Comparison of ENCODE assay signal across 9 mouse cellular contexts in genomic region chr6:91728939-91729619, GRCm38 (mm10). TPM values are rescaled to one million over a fixed set of nuclear protein-coding genes. Genes with fewer than 3 reads are reported as not detected.
DNase-seq lines count a peak whose midpoint lies in the region; ATAC-seq and TF ChIP-seq lines count a peak whose summit lies in the region.
"Had no signal": no experiment of that assay in that cellular context is flagged by ENCODE, and none has a peak within 500 bp of the region (broad histone marks: within the 10 kb centered on the region; RNA-seq: fewer than 3 reads in every experiment).

No protein-coding gene starts in this region.

- WGBS in lung, embryonic 15.5 days = 53% methylated on average over 6 of the region's 6 CpGs
- WGBS in forebrain, embryonic 16.5 days = 35% methylated on average over 6 of the region's 6 CpGs
- WGBS in limb, embryonic 11.5 days = 45% methylated on average over 6 of the region's 6 CpGs
- 56% methylated on average over 6 of the region's 6 CpGs for WGBS in small intestine, adult 2 months

- H3K4me2 ChIP-seq in lung, embryonic 15.5 days = no peak overlapping the region
- H3K4me2 ChIP-seq in forebrain, embryonic 16.5 days (ENCODE audit: low read length) = no peak overlapping the region
- H3K4me2 ChIP-seq in limb, embryonic 11.5 days (ENCODE audit: low read depth, severe bottlenecking) = no peak overlapping the region

- H3K4me1 ChIP-seq in lung, embryonic 15.5 days = peaks cover 31% of the 10 kb centered on the region
- H3K4me1 ChIP-seq in forebrain, embryonic 16.5 days (replicated peaks; ENCODE audit: control insufficient read depth, insufficient read depth, low read length) = peaks cover 36% of the 10 kb centered on the region
- H3K4me1 ChIP-seq in limb, embryonic 11.5 days (ENCODE audit: control insufficient read depth, insufficient read depth, low read length) = peaks cover 17% of the 10 kb centered on the region
- H3K4me1 ChIP-seq in small intestine, adult 2 months (ENCODE audit: control insufficient read depth, insufficient read depth, insufficient read length, low read length) = peaks cover 18% of the 10 kb centered on the region

- TF ChIP-seq CTCF in small intestine, adult 2 months (IDR thresholded peaks at IDR 0.05; ENCODE audit: extremely low read depth, insufficient read length, insufficient replicate concordance, low read depth, low read length) = no peak

- no peaks in the 10 kb centered on the region for H3K27me3 ChIP-seq in lung, embryonic 15.5 days
- H3K27me3 ChIP-seq in forebrain, embryonic 16.5 days (replicated peaks; ENCODE audit: control insufficient read depth, insufficient read depth, low read length) = no peaks in the 10 kb centered on the region
- no peaks in the 10 kb centered on the region for H3K27me3 ChIP-seq in limb, embryonic 11.5 days (ENCODE audit: control insufficient read depth, insufficient read depth, low read length)
- H3K27me3 ChIP-seq in small intestine, adult 2 months (ENCODE audit: control insufficient read depth, insufficient read depth, low read length) = no peaks in the 10 kb centered on the region

- DNase-seq in lung, postnatal 14 days = no peak
- DNase-seq in limb, embryonic 11.5 days (ENCODE audit: low spot score) = no peak
- DNase-seq in right cerebral cortex, adult 2 months (ENCODE audit: low spot score in 2 of 2) = no peak
- no peak for DNase-seq in layer of hippocampus, postnatal 25 days (ENCODE audit: extremely low spot score in 1 of 2, low spot score in 1 of 2)
- no peak for DNase-seq in right cerebral cortex, postnatal 25 days

- TF ChIP-seq POLR2A in small intestine, adult 2 months (IDR thresholded peaks at IDR 0.05; ENCODE audit: low read depth, low read length) = no peak

- peak overlapping the region; percentile 72 for H3K27ac ChIP-seq in lung, embryonic 15.5 days
- H3K27ac ChIP-seq in forebrain, embryonic 16.5 days (ENCODE audit: low read length) = peak overlapping the region; percentile 1; the same call in 1 of the 2 replicates
- peak overlapping the region; percentile 60 for H3K27ac ChIP-seq in limb, embryonic 11.5 days (replicated peaks; ENCODE audit: low read depth, low read length)
- H3K27ac ChIP-seq in small intestine, adult 2 months (ENCODE audit: insufficient read depth, low read depth, low read length) = peak overlapping the region; percentile 11; the same call in 1 of the 2 replicates

- peaks cover 32% of the 10 kb centered on the region for H3K36me3 ChIP-seq in lung, embryonic 15.5 days
- H3K36me3 ChIP-seq in forebrain, embryonic 16.5 days (ENCODE audit: control insufficient read depth, insufficient read depth) = peaks cover 14% of the 10 kb centered on the region
- H3K36me3 ChIP-seq in limb, embryonic 11.5 days (ENCODE audit: control insufficient read depth, insufficient read depth, low read length) = peaks cover 6% of the 10 kb centered on the region
- H3K36me3 ChIP-seq in small intestine, adult 2 months (ENCODE audit: control insufficient read depth, insufficient read depth, low read length) = peaks cover 75% of the 10 kb centered on the region

- no peak overlapping the region for H3K9ac ChIP-seq in lung, embryonic 15.5 days
- no peak overlapping the region for H3K9ac ChIP-seq in forebrain, embryonic 16.5 days (replicated peaks; ENCODE audit: low read depth, low read length)
- H3K9ac ChIP-seq in limb, embryonic 11.5 days (ENCODE audit: low read length) = no peak overlapping the region

- H3K9me3 ChIP-seq in lung, embryonic 15.5 days = no peaks in the 10 kb centered on the region
- H3K9me3 ChIP-seq in forebrain, embryonic 16.5 days (ENCODE audit: control insufficient read depth, low read length) = no peaks in the 10 kb centered on the region
- no peaks in the 10 kb centered on the region for H3K9me3 ChIP-seq in limb, embryonic 11.5 days (ENCODE audit: control insufficient read depth, low read length)

- H3K4me3 ChIP-seq in lung, embryonic 15.5 days = no peak overlapping the region
- no peak overlapping the region for H3K4me3 ChIP-seq in forebrain, embryonic 16.5 days (replicated peaks; ENCODE audit: low read length)
- H3K4me3 ChIP-seq in limb, embryonic 11.5 days (ENCODE audit: low read depth, low read length) = no peak overlapping the region
- H3K4me3 ChIP-seq in small intestine, adult 2 months (ENCODE audit: low read depth, low read length) = no peak overlapping the region
- H3K4me3 ChIP-seq: erythroblast, embryonic 14.5 days had no signal

- ATAC-seq in lung, embryonic 15.5 days (ENCODE audit: borderline replicate concordance, extremely low read depth, low FRiP score, low TSS enrichment) = peak; percentile 36; the same call in 1 of the 2 replicates
- ATAC-seq in forebrain, embryonic 16.5 days = no peak
- ATAC-seq in limb, embryonic 11.5 days (ENCODE audit: insufficient number of reproducible peaks, low FRiP score, low TSS enrichment, low read depth) = no peak

RNA-seq across cellular contexts. Expression of gene Slc6a6, which starts 45.2 kb away (rescaled TPM):
- polyA plus RNA-seq in lung, embryonic 15.5 days (2015; fragmentation: Nextera tagmentation; extraction: Ambion mirVana) = 47.1 and 48.4 TPM in 2 replicates
- polyA plus RNA-seq in forebrain, embryonic 16.5 days (2015; fragmentation: Nextera tagmentation; extraction: Ambion mirVana) = 98.6 and 107 TPM in 2 replicates
- polyA plus RNA-seq in limb, embryonic 11.5 days (2014; fragmentation: Nextera tagmentation; extraction: Ambion mirVana) = 34.4 and 36.1 TPM in 2 replicates
- 44.0 and 124 TPM in 2 replicates for polyA plus RNA-seq in small intestine, adult 2 months (2012; rRNA removed)
- 100 to 1,000 TPM; 104 to 168 TPM for total RNA-seq in layer of hippocampus, postnatal 25 days (2021)

Comparison
In these comparisons a context has a peak if more than half of its experiments do, and no peak if none do; other contexts are left out.
1. H3K27ac ChIP-seq: peak in every context shown above with its lines; median percentile 72 in lung, embryonic 15.5 days; 60 in limb, embryonic 11.5 days; 11 in small intestine, adult 2 months; 1 in forebrain, embryonic 16.5 days.